27 mouse cellular contexts compared by ENCODE assay signal in the genomic region with DNA sequence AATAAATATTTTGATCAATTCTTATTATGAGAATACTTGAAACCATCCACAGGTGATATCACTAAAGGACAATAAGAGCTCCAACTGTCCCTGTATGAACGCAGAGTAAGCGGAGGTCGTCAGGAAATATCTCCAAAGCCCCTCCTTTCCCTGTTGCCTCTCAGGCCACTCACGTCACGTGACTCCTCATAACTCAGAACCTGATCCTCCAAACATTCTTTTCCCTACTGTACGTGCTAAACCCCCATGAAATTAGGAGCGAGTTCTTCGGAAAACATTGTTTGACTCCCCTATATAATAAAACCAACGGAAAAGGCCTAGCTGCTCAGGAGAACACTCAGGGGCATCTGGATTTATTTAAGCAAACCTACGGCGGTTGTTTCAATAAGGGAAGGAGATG. TPM values are rescaled to one million over a fixed set of nuclear protein-coding genes. Genes with fewer than 3 reads are reported as not detected.
A peak's percentile ranks its signal among the peaks of the same experiment; 100 is the strongest.
DNase-seq lines count a peak whose midpoint lies in the region; ATAC-seq lines count a peak whose summit lies in the region.
"Had no signal": no experiment of that assay in that cellular context is flagged by ENCODE, and none has a peak within 500 bp of the region (broad histone marks: within the 10 kb centered on the region; RNA-seq: fewer than 3 reads in every experiment).

No protein-coding gene starts in this region.

- H3K9me3 ChIP-seq in limb, embryonic 12.5 days = no peaks in the 10 kb centered on the region
- H3K9me3 ChIP-seq in limb, embryonic 10.5 days (replicated peaks) = no peaks in the 10 kb centered on the region
- H3K9me3 ChIP-seq in embryonic facial prominence, embryonic 12.5 days = no peaks in the 10 kb centered on the region
- no peaks in the 10 kb centered on the region for H3K9me3 ChIP-seq in embryonic facial prominence, embryonic 15.5 days (replicated peaks)
- H3K9me3 ChIP-seq in limb, embryonic 15.5 days = no peaks in the 10 kb centered on the region
- H3K9me3 ChIP-seq: forebrain, embryonic 13.5 days; heart, embryonic 10.5 days; heart, embryonic 13.5 days; hindbrain, embryonic 12.5 days; hindbrain, embryonic 15.5 days had no signal

- no peak overlapping the region for H3K9ac ChIP-seq in limb, embryonic 12.5 days (replicated peaks)
- no peak overlapping the region for H3K9ac ChIP-seq in embryonic facial prominence, embryonic 12.5 days
- H3K9ac ChIP-seq in embryonic facial prominence, embryonic 15.5 days = no peak overlapping the region
- H3K9ac ChIP-seq in limb, embryonic 15.5 days = no peak overlapping the region
- H3K9ac ChIP-seq: forebrain, embryonic 13.5 days; heart, embryonic 13.5 days; hindbrain, embryonic 12.5 days; hindbrain, embryonic 15.5 days had no signal

- H3K4me3 ChIP-seq in limb, embryonic 12.5 days (replicated peaks) = no peak overlapping the region
- H3K4me3 ChIP-seq in limb, embryonic 10.5 days = no peak overlapping the region
- H3K4me3 ChIP-seq in embryonic facial prominence, embryonic 12.5 days = no peak overlapping the region
- 0 out of 2 replicates have a peak overlapping the region, but pooled peaks have one; percentile 0 for H3K4me3 ChIP-seq in embryonic facial prominence, embryonic 15.5 days (replicated peaks)
- H3K4me3 ChIP-seq in limb, embryonic 15.5 days = no peak overlapping the region; the same call in 1 of the 2 replicates
- H3K4me3 ChIP-seq: erythroblast, embryonic 14.5 days; forebrain, embryonic 13.5 days; heart, adult 2 months; heart, embryonic 10.5 days; heart, embryonic 13.5 days; hindbrain, embryonic 12.5 days; hindbrain, embryonic 15.5 days had no signal

- ATAC-seq in limb, embryonic 12.5 days (ENCODE audit: insufficient number of reproducible peaks, insufficient read depth, low FRiP score, low TSS enrichment, low read depth) = 0 out of 2 replicates have a peak, but pooled peaks have one; percentile 44
- no peak for ATAC-seq in embryonic facial prominence, embryonic 12.5 days (ENCODE audit: insufficient number of reproducible peaks, insufficient read depth, low FRiP score, low TSS enrichment)
- ATAC-seq in embryonic facial prominence, embryonic 15.5 days (ENCODE audit: insufficient number of reproducible peaks, low FRiP score, low TSS enrichment, low read depth) = no peak
- ATAC-seq in limb, embryonic 15.5 days (ENCODE audit: insufficient number of reproducible peaks, low FRiP score, low TSS enrichment, low read depth) = no peak
- ATAC-seq: forebrain, embryonic 13.5 days; forebrain, embryonic 16.5 days had no signal

- 31% methylated on average over 11 of the region's 11 CpGs for WGBS in limb, embryonic 12.5 days
- WGBS in limb, embryonic 10.5 days = 48% methylated on average over 11 of the region's 11 CpGs
- 48% methylated on average over 11 of the region's 11 CpGs for WGBS in embryonic facial prominence, embryonic 12.5 days
- WGBS in embryonic facial prominence, embryonic 15.5 days = 34% methylated on average over 11 of the region's 11 CpGs
- 29% methylated on average over 11 of the region's 11 CpGs for WGBS in limb, embryonic 15.5 days

- peak overlapping the region; percentile 37; the same call in 1 of the 2 replicates for H3K27ac ChIP-seq in limb, embryonic 12.5 days
- no peak overlapping the region for H3K27ac ChIP-seq in limb, embryonic 10.5 days
- peak overlapping the region; percentile 30 for H3K27ac ChIP-seq in embryonic facial prominence, embryonic 12.5 days
- no peak overlapping the region for H3K27ac ChIP-seq in embryonic facial prominence, embryonic 15.5 days (replicated peaks)
- no peak overlapping the region for H3K27ac ChIP-seq in limb, embryonic 15.5 days
- H3K27ac ChIP-seq: forebrain, embryonic 13.5 days; heart, adult 2 months; heart, embryonic 10.5 days; heart, embryonic 13.5 days; hindbrain, embryonic 12.5 days; hindbrain, embryonic 15.5 days had no signal

- H3K36me3 ChIP-seq in limb, embryonic 12.5 days = no peaks in the 10 kb centered on the region
- no peaks in the 10 kb centered on the region for H3K36me3 ChIP-seq in limb, embryonic 10.5 days
- peaks cover 3% of the 10 kb centered on the region for H3K36me3 ChIP-seq in embryonic facial prominence, embryonic 12.5 days
- H3K36me3 ChIP-seq in embryonic facial prominence, embryonic 15.5 days = no peaks in the 10 kb centered on the region
- no peaks in the 10 kb centered on the region for H3K36me3 ChIP-seq in limb, embryonic 15.5 days
- H3K36me3 ChIP-seq: heart, embryonic 10.5 days; heart, embryonic 13.5 days; hindbrain, embryonic 12.5 days; hindbrain, embryonic 15.5 days had no signal

- peak overlapping the region; percentile 30 for H3K4me2 ChIP-seq in limb, embryonic 12.5 days
- 0 out of 2 replicates have a peak overlapping the region, but pooled peaks have one; percentile 9 for H3K4me2 ChIP-seq in embryonic facial prominence, embryonic 12.5 days (replicated peaks)
- peak overlapping the region; percentile 26 for H3K4me2 ChIP-seq in embryonic facial prominence, embryonic 15.5 days (replicated peaks)
- peak overlapping the region; percentile 12; the same call in 1 of the 2 replicates for H3K4me2 ChIP-seq in limb, embryonic 15.5 days
- H3K4me2 ChIP-seq: forebrain, embryonic 13.5 days; heart, embryonic 13.5 days; hindbrain, embryonic 12.5 days; hindbrain, embryonic 15.5 days had no signal

- H3K27me3 ChIP-seq in limb, embryonic 12.5 days = peaks cover 17% of the 10 kb centered on the region
- peaks cover 20% of the 10 kb centered on the region; the same call in 1 of the 2 replicates for H3K27me3 ChIP-seq in limb, embryonic 10.5 days (ENCODE audit: low read depth, poor library complexity, severe bottlenecking)
- no peaks in the 10 kb centered on the region for H3K27me3 ChIP-seq in embryonic facial prominence, embryonic 12.5 days
- no peaks in the 10 kb centered on the region for H3K27me3 ChIP-seq in embryonic facial prominence, embryonic 15.5 days
- H3K27me3 ChIP-seq in limb, embryonic 15.5 days = 0 out of 2 replicates have a peak, but pooled peaks cover 16% of the 10 kb centered on the region
- H3K27me3 ChIP-seq: CH12.LX had no signal

- H3K4me1 ChIP-seq in limb, embryonic 12.5 days (replicated peaks) = peaks cover 25% of the 10 kb centered on the region
- H3K4me1 ChIP-seq in limb, embryonic 10.5 days = peaks cover 24% of the 10 kb centered on the region
- H3K4me1 ChIP-seq in embryonic facial prominence, embryonic 12.5 days = peaks cover 14% of the 10 kb centered on the region
- peaks cover 11% of the 10 kb centered on the region for H3K4me1 ChIP-seq in embryonic facial prominence, embryonic 15.5 days
- peaks cover 10% of the 10 kb centered on the region for H3K4me1 ChIP-seq in limb, embryonic 15.5 days
- H3K4me1 ChIP-seq: forebrain, embryonic 13.5 days; heart, embryonic 10.5 days; heart, embryonic 13.5 days; hindbrain, embryonic 12.5 days; hindbrain, embryonic 15.5 days had no signal

- no peak for DNase-seq in limb, embryonic 10.5 days (ENCODE audit: low spot score)
- DNase-seq in retina, postnatal 1 day = no peak
- no peak for DNase-seq in adrenal gland, postnatal 36 days
- DNase-seq: adrenal gland, adult 2 months; adrenal gland, postnatal 14 days; B cell, adult 2 months; cerebellum, adult 11-12 months; cerebellum, adult 8-10 months; cerebellum, postnatal 10 days; cerebellum, postnatal 36 days; embryo, embryonic 11 days; gastrocnemius, postnatal 10 days; gastrocnemius, postnatal 36 days; heart, adult 2 months; heart, postnatal 14 days had no signal

RNA-seq across cellular contexts. Expression of gene Supt3, which starts 52.7 kb away (rescaled TPM):
- polyA plus RNA-seq in limb, embryonic 12.5 days (2016; fragmentation: Nextera tagmentation; extraction: Ambion mirVana) = 26.1 and 28.0 TPM in 2 replicates
- polyA plus RNA-seq in limb, embryonic 10.5 days (2016; fragmentation: Nextera tagmentation; extraction: Ambion mirVana) = 21.6 and 24.9 TPM in 2 replicates
- polyA plus RNA-seq in embryonic facial prominence, embryonic 12.5 days (2016; fragmentation: Nextera tagmentation; extraction: Ambion mirVana) = 27.6 and 27.8 TPM in 2 replicates
- 16.7 and 18.1 TPM in 2 replicates for polyA plus RNA-seq in embryonic facial prominence, embryonic 15.5 days (2015; fragmentation: Nextera tagmentation; extraction: Ambion mirVana)
- 18.8 and 19.2 TPM in 2 replicates for polyA plus RNA-seq in limb, embryonic 15.5 days (2015; fragmentation: Nextera tagmentation; extraction: Ambion mirVana)
- total RNA-seq in adrenal gland, postnatal 36 days (2021) = 10 to 100 TPM; 24.7 to 34.0 TPM

Comparison
In these comparisons a context has a peak if more than half of its experiments do, and no peak if none do; other contexts are left out.
1. H3K27ac ChIP-seq: peak in limb, embryonic 12.5 days (single experiment) and embryonic facial prominence, embryonic 12.5 days (single experiment); none in limb, embryonic 10.5 days (single experiment), embryonic facial prominence, embryonic 15.5 days (single experiment) and limb, embryonic 15.5 days (single experiment).
2. Peak in every context shown above with its lines, with median percentiles within 50 percentile points of each other: H3K4me2 ChIP-seq.